Mouse (Mus musculus): ENCODE results near the gene Dmd.

DNA sequence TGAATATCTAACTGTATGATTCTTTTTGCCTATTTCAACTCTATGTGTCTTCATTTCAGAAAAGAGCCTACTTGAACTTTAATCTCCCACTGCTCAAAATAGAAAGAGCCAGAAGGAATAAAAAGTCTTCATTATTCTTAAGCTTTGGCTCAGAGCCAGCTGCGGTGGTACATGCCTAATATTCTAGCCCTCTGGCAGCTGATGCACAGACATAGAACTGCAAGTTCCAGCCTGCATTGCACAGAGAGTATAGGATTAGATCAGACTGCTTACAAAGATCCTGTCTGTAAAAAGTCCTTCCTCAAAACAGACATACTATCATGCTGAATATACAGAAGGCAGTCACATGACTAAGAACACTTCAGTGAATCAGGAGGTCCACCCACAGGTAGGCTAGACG, 168.5 kb downstream of the Dmd start:
- TF ChIP-seq CTCF (IDR thresholded peaks at IDR 0.05; ENCODE audit: control insufficient read depth, insufficient read depth, low read length) (no peak), POLR2A (IDR thresholded peaks at IDR 0.05; ENCODE audit: borderline replicate concordance, control insufficient read depth, low read depth, low read length) (no peak)

Data from bone marrow, adult 2 months (tissue).